Mouse (Mus musculus): ENCODE measurements around the gene Prkn. TPM values are rescaled to one million over a fixed set of nuclear protein-coding genes. Genes with fewer than 3 reads are reported as not detected.
A peak's percentile ranks its signal among the peaks of the same experiment; 100 is the strongest.

Gene Prkn
- total and polyA plus RNA-seq, 3 experiments = 4.5 to 10.6 (median 10.3) TPM

DNA sequence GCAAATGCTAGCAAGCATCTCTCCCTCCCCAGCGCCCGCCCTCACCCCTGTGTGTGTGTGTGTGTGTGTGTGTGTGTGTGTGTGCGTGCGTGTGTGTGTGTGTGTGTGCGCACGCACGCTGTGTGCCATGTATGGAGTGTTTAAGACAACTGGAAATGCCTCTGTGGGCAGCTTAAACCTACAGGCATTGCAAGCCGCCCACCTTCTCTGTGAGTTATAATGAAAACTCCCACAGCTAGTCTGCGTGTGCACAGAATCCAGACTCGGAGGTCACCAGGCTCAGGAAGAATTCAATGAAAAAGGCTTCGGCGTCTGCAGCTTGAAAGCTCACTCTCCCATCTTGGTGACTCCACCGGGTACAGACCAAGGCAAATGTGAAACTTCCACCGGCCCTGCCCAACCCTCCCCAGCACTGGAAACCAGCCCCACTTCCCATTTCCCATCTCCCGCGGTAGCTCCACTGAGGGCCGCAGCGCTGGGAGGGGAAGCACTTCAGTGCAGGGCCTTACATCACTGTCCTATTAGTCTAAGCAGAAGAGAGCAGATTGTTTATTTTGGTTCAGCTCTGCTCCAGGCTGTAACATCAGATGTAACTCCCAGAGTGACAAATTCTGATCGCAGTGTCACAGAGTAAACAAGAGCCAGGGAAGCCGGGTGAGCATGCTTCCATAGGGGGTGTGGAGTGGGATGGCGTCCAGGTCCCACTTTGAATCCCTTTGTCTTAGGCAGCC lies 772.8 kb downstream of the Prkn start:
- Histone ChIP-seq H3K4me3 (no peak overlapping the region), H3K36me3 (ENCODE audit: control insufficient read depth, insufficient read depth, low read length) (no peaks in the 10 kb centered on the region), H3K27ac (no peak overlapping the region), H3K27me3 (ENCODE audit: control insufficient read depth, insufficient read depth, low read length) (no peaks in the 10 kb centered on the region), H3K9ac (ENCODE audit: low read depth, low read length) (no peak overlapping the region), H3K79me2 (replicated peaks; ENCODE audit: control insufficient read depth, insufficient read depth, low read length) (no peaks in the 10 kb centered on the region), H3K4me1 (ENCODE audit: control insufficient read depth, insufficient read depth, low read length) (no peaks in the 10 kb centered on the region; the same call in 1 of the 2 replicates)
- WGBS = 51% methylated on average over 21 of the region's 21 CpGs
- DNase-seq = peak in 1 of 2 experiments; percentile 6
- intact Hi-C loops (cut with DNase I) = no loop called here
- TF ChIP-seq EP300 (IDR thresholded peaks at IDR 0.05; ENCODE audit: insufficient read depth, low read depth, low read length) (no peak), POLR2A (IDR thresholded peaks at IDR 0.05; ENCODE audit: insufficient read depth, low read depth, low read length) (no peak), CTCF (IDR thresholded peaks at IDR 0.05) (no peak)

DNA sequence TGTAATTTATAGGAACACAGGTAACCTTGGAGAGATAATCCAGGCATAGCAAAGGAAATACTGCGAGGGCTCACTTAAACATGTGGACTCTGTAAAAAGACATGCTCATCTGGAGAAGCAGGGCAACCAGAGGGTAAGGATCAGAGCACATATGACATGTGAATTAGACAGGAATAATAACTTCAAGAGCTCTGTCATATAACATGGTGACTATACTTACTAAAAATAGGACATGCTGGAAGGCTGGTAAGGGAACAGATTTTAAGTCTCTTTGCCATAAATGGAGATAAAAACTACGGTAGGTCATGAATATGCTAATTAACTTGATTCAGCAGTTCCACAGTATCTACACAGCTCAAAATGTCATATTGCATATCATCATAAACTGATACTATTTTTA lies 777.4 kb downstream of the Prkn start:
- no peak for DNase-seq
- Histone ChIP-seq H3K4me3 (no peak overlapping the region), H3K27ac (no peak overlapping the region), H3K9ac (ENCODE audit: low read depth, low read length) (no peak overlapping the region), H3K4me1 (ENCODE audit: control insufficient read depth, insufficient read depth, low read length) (no peaks in the 10 kb centered on the region), H3K27me3 (ENCODE audit: control insufficient read depth, insufficient read depth, low read length) (no peaks in the 10 kb centered on the region), H3K36me3 (ENCODE audit: control insufficient read depth, insufficient read depth, low read length) (no peaks in the 10 kb centered on the region), H3K79me2 (replicated peaks; ENCODE audit: control insufficient read depth, insufficient read depth, low read length) (no peaks in the 10 kb centered on the region)
- intact Hi-C loops (cut with DNase I) = no loop called here
- 71% methylated on average over 2 of the region's 2 CpGs for WGBS
- TF ChIP-seq CTCF (IDR thresholded peaks at IDR 0.05) = no peak
- TF ChIP-seq POLR2A (IDR thresholded peaks at IDR 0.05; ENCODE audit: insufficient read depth, low read depth, low read length) = no peak
- TF ChIP-seq EP300 (IDR thresholded peaks at IDR 0.05; ENCODE audit: insufficient read depth, low read depth, low read length) = no peak

DNA sequence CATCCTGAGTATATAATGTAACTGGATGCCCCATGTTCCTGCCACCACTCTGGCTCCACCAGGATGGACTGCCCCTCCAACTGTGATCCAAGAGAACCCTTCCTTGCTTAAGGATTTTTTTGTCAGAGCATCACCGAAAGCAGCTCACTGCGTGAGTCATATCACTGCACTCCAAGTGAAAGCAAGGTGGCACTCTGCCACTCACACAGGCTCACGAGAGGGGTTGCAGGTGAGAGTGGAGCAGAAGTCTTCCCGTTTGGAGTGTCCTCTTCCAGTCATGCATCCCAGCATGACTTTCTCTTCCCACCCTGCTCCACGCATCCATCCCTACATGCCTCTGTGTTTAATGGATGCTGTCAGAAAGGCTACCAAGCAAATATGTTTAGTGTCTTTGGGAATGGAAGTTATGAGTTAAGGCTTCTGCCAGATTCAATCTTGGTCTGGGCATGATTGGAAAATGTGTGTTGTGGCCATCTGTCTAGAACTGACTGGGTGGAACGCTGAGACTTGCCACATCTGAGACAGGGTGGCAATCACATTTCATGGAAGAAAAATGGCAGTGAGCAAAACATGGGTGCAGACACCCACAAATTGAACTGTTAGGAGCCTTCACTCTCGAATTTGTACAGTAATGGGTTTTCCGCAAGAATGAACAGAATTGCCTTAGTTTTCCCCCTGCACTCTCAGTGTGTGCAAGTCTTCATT lies 778.9 kb downstream of the Prkn start:
- no peaks in the 10 kb centered on the region for H3K79me2 ChIP-seq (replicated peaks; ENCODE audit: control insufficient read depth, insufficient read depth, low read length)
- H3K4me3 ChIP-seq = no peak overlapping the region
- intact Hi-C loops (cut with DNase I) = no loop called here
- DNase-seq = no peak
- TF ChIP-seq EP300 (IDR thresholded peaks at IDR 0.05; ENCODE audit: insufficient read depth, low read depth, low read length) (no peak), CTCF (IDR thresholded peaks at IDR 0.05) (no peak), POLR2A (IDR thresholded peaks at IDR 0.05; ENCODE audit: insufficient read depth, low read depth, low read length) (no peak)
- H3K36me3 ChIP-seq (ENCODE audit: control insufficient read depth, insufficient read depth, low read length) = no peaks in the 10 kb centered on the region
- H3K27ac ChIP-seq = no peak overlapping the region
- no peaks in the 10 kb centered on the region for H3K4me1 ChIP-seq (ENCODE audit: control insufficient read depth, insufficient read depth, low read length)
- 84% methylated on average over 8 of the region's 8 CpGs for WGBS
- H3K9ac ChIP-seq (ENCODE audit: low read depth, low read length) = no peak overlapping the region
- no peaks in the 10 kb centered on the region for H3K27me3 ChIP-seq (ENCODE audit: control insufficient read depth, insufficient read depth, low read length)

DNA sequence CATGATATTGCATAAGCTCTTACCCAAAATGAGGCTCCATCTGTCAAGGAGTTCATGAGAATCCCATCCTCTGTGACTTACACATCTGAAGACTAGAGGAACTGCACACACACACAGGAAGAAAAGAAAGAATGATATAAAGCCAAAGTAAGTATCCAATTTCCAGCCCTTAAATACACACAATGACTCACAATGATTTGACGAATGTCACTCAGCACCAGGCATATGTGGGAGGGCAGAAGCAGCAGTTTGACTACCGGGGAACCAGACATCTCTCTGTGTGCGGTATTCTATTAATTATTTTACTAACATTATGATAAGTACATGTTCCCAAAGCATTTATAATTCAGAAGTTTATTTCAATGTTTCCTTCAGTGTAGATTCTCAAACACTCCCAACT lies 780.6 kb downstream of the Prkn start:
- TF ChIP-seq CTCF (IDR thresholded peaks at IDR 0.05) = no peak
- TF ChIP-seq EP300 (IDR thresholded peaks at IDR 0.05; ENCODE audit: insufficient read depth, low read depth, low read length) = no peak
- TF ChIP-seq POLR2A (IDR thresholded peaks at IDR 0.05; ENCODE audit: insufficient read depth, low read depth, low read length) = no peak

GRCm38 (mm10) chr17:11621492-11621891 lies 781.3 kb downstream of the Prkn start:
- intact Hi-C loops (cut with DNase I) = no loop called here

More for the DNA sequence above, 780.6 kb downstream of the Prkn start:
- Histone ChIP-seq H3K4me3 (no peak overlapping the region), H3K79me2 (replicated peaks; ENCODE audit: control insufficient read depth, insufficient read depth, low read length) (no peaks in the 10 kb centered on the region), H3K36me3 (ENCODE audit: control insufficient read depth, insufficient read depth, low read length) (no peaks in the 10 kb centered on the region), H3K27me3 (ENCODE audit: control insufficient read depth, insufficient read depth, low read length) (no peaks in the 10 kb centered on the region), H3K27ac (no peak overlapping the region), H3K4me1 (ENCODE audit: control insufficient read depth, insufficient read depth, low read length) (no peaks in the 10 kb centered on the region), H3K9ac (ENCODE audit: low read depth, low read length) (no peak overlapping the region)
- DNase-seq = no peak
- 71% methylated on average over 3 of the region's 3 CpGs for WGBS
- intact Hi-C loops (cut with DNase I) = no loop called here

GRCm38 (mm10) chr17:11626306-11626705 lies 786.1 kb downstream of the Prkn start:
- Histone ChIP-seq H3K9ac (ENCODE audit: low read depth, low read length) (no peak overlapping the region), H3K27ac (no peak overlapping the region), H3K36me3 (ENCODE audit: control insufficient read depth, insufficient read depth, low read length) (no peaks in the 10 kb centered on the region), H3K27me3 (ENCODE audit: control insufficient read depth, insufficient read depth, low read length) (no peaks in the 10 kb centered on the region), H3K4me1 (ENCODE audit: control insufficient read depth, insufficient read depth, low read length) (no peaks in the 10 kb centered on the region), H3K4me3 (no peak overlapping the region), H3K79me2 (replicated peaks; ENCODE audit: control insufficient read depth, insufficient read depth, low read length) (no peaks in the 10 kb centered on the region)
- no peak for TF ChIP-seq CTCF (IDR thresholded peaks at IDR 0.05)
- no peak for DNase-seq
- WGBS = 81% methylated on average over 3 of the region's 3 CpGs
- intact Hi-C loops (cut with DNase I) = no loop called here

More at GRCm38 (mm10) chr17:11621492-11621891, 781.3 kb downstream of the Prkn start:
- Histone ChIP-seq H3K27me3 (ENCODE audit: control insufficient read depth, insufficient read depth, low read length) (no peaks in the 10 kb centered on the region), H3K9ac (ENCODE audit: low read depth, low read length) (no peak overlapping the region), H3K79me2 (replicated peaks; ENCODE audit: control insufficient read depth, insufficient read depth, low read length) (no peaks in the 10 kb centered on the region), H3K4me3 (no peak overlapping the region), H3K27ac (no peak overlapping the region), H3K36me3 (ENCODE audit: control insufficient read depth, insufficient read depth, low read length) (no peaks in the 10 kb centered on the region), H3K4me1 (ENCODE audit: control insufficient read depth, insufficient read depth, low read length) (no peaks in the 10 kb centered on the region)
- DNase-seq = no peak
- WGBS = 64% methylated on average over 3 of the region's 3 CpGs
- TF ChIP-seq CTCF (IDR thresholded peaks at IDR 0.05) (peak; percentile 29), EP300 (IDR thresholded peaks at IDR 0.05; ENCODE audit: insufficient read depth, low read depth, low read length) (no peak)
